Mouse (Mus musculus) ES-CJ7 (cell line): Measurements from ENCODE around the gene Rps6ka2.
"Not testable (repeated sequence)": the region's sequence is repeated elsewhere in the genome, so short reads cannot be mapped to it uniquely, and the experiment has no call there.

ENCODE experiments used
- DNase-seq: peaks from one replicate; pipeline ENCODE4 v3.0.0; 2011; ENCODE audit warnings: low read depth, low spot score

Rps6ka2 gene

GRCm38 (mm10) chr17:7170304-7171295, 685 bp downstream of the Rps6ka2 start:
- DNase-seq = peak; percentile 58

- no peak for DNase-seq
These were observed 3.6 kb downstream of the Rps6ka2 start for GRCm38 (mm10) chr17:7173331-7174028.

GRCm38 (mm10) chr17:7175293-7175692, 5.4 kb downstream of the Rps6ka2 start:
- DNase-seq = no peak

- no peak for DNase-seq
These were observed 6.5 kb downstream of the Rps6ka2 start for GRCm38 (mm10) chr17:7176394-7176793.

GRCm38 (mm10) chr17:7178196-7178595, 8.3 kb downstream of the Rps6ka2 start:
- no peak for DNase-seq

GRCm38 (mm10) chr17:7182187-7182586, 12.3 kb downstream of the Rps6ka2 start:
- DNase-seq = no peak

- not testable (repeated sequence) for DNase-seq
These were observed 17.1 kb downstream of the Rps6ka2 start for GRCm38 (mm10) chr17:7187037-7187436.

- DNase-seq = no peak
These were observed 19.5 kb downstream of the Rps6ka2 start for GRCm38 (mm10) chr17:7189425-7189824.

GRCm38 (mm10) chr17:7189975-7190374, 20.1 kb downstream of the Rps6ka2 start:
- DNase-seq = no peak

- DNase-seq = no peak
These were observed 24.4 kb downstream of the Rps6ka2 start for GRCm38 (mm10) chr17:7194140-7194840.

GRCm38 (mm10) chr17:7197121-7197925, 27.4 kb downstream of the Rps6ka2 start:
- DNase-seq = no peak

- peak; percentile 50 for DNase-seq
These were observed 35.0 kb downstream of the Rps6ka2 start for GRCm38 (mm10) chr17:7204771-7205406.

- peak; percentile 69 for DNase-seq
These were observed 36.7 kb downstream of the Rps6ka2 start for GRCm38 (mm10) chr17:7206434-7207145.

GRCm38 (mm10) chr17:7210648-7211047, 40.7 kb downstream of the Rps6ka2 start:
- DNase-seq = no peak

- DNase-seq = no peak
These were observed 42.0 kb downstream of the Rps6ka2 start for GRCm38 (mm10) chr17:7211893-7212292.

- DNase-seq = no peak
These were observed 43.3 kb downstream of the Rps6ka2 start for GRCm38 (mm10) chr17:7213214-7213613.

GRCm38 (mm10) chr17:7214061-7214460, 44.1 kb downstream of the Rps6ka2 start:
- DNase-seq = no peak

- DNase-seq = no peak
These were observed 47.9 kb downstream of the Rps6ka2 start for GRCm38 (mm10) chr17:7217791-7218329.

GRCm38 (mm10) chr17:7218396-7218795, 48.5 kb downstream of the Rps6ka2 start:
- no peak for DNase-seq
